Mouse (Mus musculus): ENCODE results near the gene Gm11634. TPM values are rescaled to one million over a fixed set of nuclear protein-coding genes. Genes with fewer than 3 reads are reported as not detected.

The Gm11634 gene
- polyA plus RNA-seq, 1 experiment from 2014 or later = not detected

- DNase-seq (ENCODE audit: low spot score) (peak; percentile 100), ATAC-seq (replicated peaks; ENCODE audit: insufficient number of reproducible peaks, low FRiP score, low TSS enrichment, low read depth) (peak; percentile 78)
- no peaks in the 10 kb centered on the region for H3K36me3 ChIP-seq (replicated peaks; ENCODE audit: control insufficient read depth, insufficient read depth, low read depth, low read length)
- H3K4me3 ChIP-seq (ENCODE audit: low read depth, low read length) = peak within 1 kb of the TSS; percentile 72
- no peaks in the 10 kb centered on the region for H3K27me3 ChIP-seq (ENCODE audit: control insufficient read depth, insufficient read depth, low read length)
- under 1% methylated on average over 43 of the region's 43 CpGs for WGBS
- H3K27ac ChIP-seq (replicated peaks; ENCODE audit: low read depth, low read length) = peak within 1 kb of the TSS; percentile 73
- H3K9ac ChIP-seq (replicated peaks; ENCODE audit: low read length) = peak within 1 kb of the TSS; percentile 78
- no peaks in the 10 kb centered on the region for H3K4me1 ChIP-seq (ENCODE audit: control insufficient read depth, insufficient read depth, low read length)
- peak within 1 kb of the TSS; percentile 72 for H3K4me2 ChIP-seq (ENCODE audit: low read depth, low read length)
- H3K9me3 ChIP-seq (replicated peaks; ENCODE audit: control insufficient read depth, low read length) = no peaks in the 10 kb centered on the region
These were observed 47.1 kb downstream of the Gm11634 start, which contains the start of the genes Brca1 and Nbr1 for GRCm38 (mm10) chr11:101551751-101552475. Gene Brca1 (minus strand): TSS chr11:101551955. Gene Nbr1 (plus strand): TSS chr11:101552149.

- no peaks in the 10 kb centered on the region for H3K27me3 ChIP-seq (ENCODE audit: control insufficient read depth, insufficient read depth, low read length)
- H3K4me3 ChIP-seq (ENCODE audit: low read depth, low read length) = no peak overlapping the region
- ATAC-seq (replicated peaks; ENCODE audit: insufficient number of reproducible peaks, low FRiP score, low TSS enrichment, low read depth) (no peak), DNase-seq (ENCODE audit: low spot score) (no peak)
- no peak overlapping the region for H3K9ac ChIP-seq (replicated peaks; ENCODE audit: low read length)
- no peaks in the 10 kb centered on the region for H3K4me1 ChIP-seq (ENCODE audit: control insufficient read depth, insufficient read depth, low read length)
- no peak overlapping the region for H3K4me2 ChIP-seq (ENCODE audit: low read depth, low read length)
- H3K9me3 ChIP-seq (replicated peaks; ENCODE audit: control insufficient read depth, low read length) = no peaks in the 10 kb centered on the region
- no peak overlapping the region for H3K27ac ChIP-seq (replicated peaks; ENCODE audit: low read depth, low read length)
- no peaks in the 10 kb centered on the region; the same call in 1 of the 2 replicates for H3K36me3 ChIP-seq (replicated peaks; ENCODE audit: control insufficient read depth, insufficient read depth, low read depth, low read length)
These were observed 50.5 kb downstream of the Gm11634 start for GRCm38 (mm10) chr11:101548526-101548925.

- 88% methylated on average over 1 of the region's 1 CpGs for WGBS
These were observed 54.9 kb downstream of the Gm11634 start for GRCm38 (mm10) chr11:101544132-101544531.

More at GRCm38 (mm10) chr11:101544132-101544531, 54.9 kb downstream of the Gm11634 start:
- Histone ChIP-seq H3K27ac (replicated peaks; ENCODE audit: low read depth, low read length) (no peak overlapping the region), H3K4me2 (ENCODE audit: low read depth, low read length) (no peak overlapping the region), H3K4me3 (ENCODE audit: low read depth, low read length) (no peak overlapping the region), H3K36me3 (replicated peaks; ENCODE audit: control insufficient read depth, insufficient read depth, low read depth, low read length) (no peaks in the 10 kb centered on the region; the same call in 1 of the 2 replicates), H3K4me1 (ENCODE audit: control insufficient read depth, insufficient read depth, low read length) (no peaks in the 10 kb centered on the region), H3K9me3 (replicated peaks; ENCODE audit: control insufficient read depth, low read length) (no peaks in the 10 kb centered on the region), H3K9ac (replicated peaks; ENCODE audit: low read length) (no peak overlapping the region), H3K27me3 (ENCODE audit: control insufficient read depth, insufficient read depth, low read length) (no peaks in the 10 kb centered on the region)
- DNase-seq (ENCODE audit: low spot score) = no peak
- ATAC-seq (replicated peaks; ENCODE audit: insufficient number of reproducible peaks, low FRiP score, low TSS enrichment, low read depth) = no peak

Other genes starting within 250 kb of the Gm11634 start
- not detected in 2 replicates for gene G6pc, start 231.7 kb downstream of the Gm11634 start, polyA plus RNA-seq (2014; fragmentation: Nextera tagmentation; extraction: Ambion mirVana)
- gene Aarsd1, start 181.6 kb downstream of the Gm11634 start, polyA plus RNA-seq (2014; fragmentation: Nextera tagmentation; extraction: Ambion mirVana) = 89.6 and 90.9 TPM in 2 replicates
- gene Gm27029, start 174.5 kb downstream of the Gm11634 start, polyA plus RNA-seq (2014; fragmentation: Nextera tagmentation; extraction: Ambion mirVana) = 10.1 and 12.8 TPM in 2 replicates
- 10.4 and 11.8 TPM in 2 replicates for gene Rundc1, start 174.2 kb downstream of the Gm11634 start, polyA plus RNA-seq (2014; fragmentation: Nextera tagmentation; extraction: Ambion mirVana)
- 3.5 and 3.9 TPM in 2 replicates for gene Ptges3l, start 173.9 kb downstream of the Gm11634 start, polyA plus RNA-seq (2014; fragmentation: Nextera tagmentation; extraction: Ambion mirVana)
- gene Rpl27, start 157.0 kb downstream of the Gm11634 start, polyA plus RNA-seq (2014; fragmentation: Nextera tagmentation; extraction: Ambion mirVana) = 432 and 435 TPM in 2 replicates
- gene Ifi35, start 150.8 kb downstream of the Gm11634 start, polyA plus RNA-seq (2014; fragmentation: Nextera tagmentation; extraction: Ambion mirVana) = 2.4 and 2.7 TPM in 2 replicates
- gene Rnd2, start 134.3 kb downstream of the Gm11634 start, polyA plus RNA-seq (2014; fragmentation: Nextera tagmentation; extraction: Ambion mirVana) = 9.4 and 10.2 TPM in 2 replicates
- 20.9 and 24.6 TPM in 2 replicates for gene Vat1, start 133.0 kb downstream of the Gm11634 start, polyA plus RNA-seq (2014; fragmentation: Nextera tagmentation; extraction: Ambion mirVana)
- gene Brca1, start 47.3 kb downstream of the Gm11634 start, polyA plus RNA-seq (2014; fragmentation: Nextera tagmentation; extraction: Ambion mirVana) = 21.4 and 24.7 TPM in 2 replicates
- 69.2 and 74.1 TPM in 2 replicates for gene Nbr1, start 47.1 kb downstream of the Gm11634 start, polyA plus RNA-seq (2014; fragmentation: Nextera tagmentation; extraction: Ambion mirVana)
- gene Tmem106a, start 17.0 kb downstream of the Gm11634 start, polyA plus RNA-seq (2014; fragmentation: Nextera tagmentation; extraction: Ambion mirVana) = 2.0 and 2.4 TPM in 2 replicates
- gene Rdm1, start 27.9 kb upstream of the Gm11634 start, polyA plus RNA-seq (2014; fragmentation: Nextera tagmentation; extraction: Ambion mirVana) = 37.3 and 43.0 TPM in 2 replicates
- gene Arl4d, start 66.3 kb upstream of the Gm11634 start, polyA plus RNA-seq (2014; fragmentation: Nextera tagmentation; extraction: Ambion mirVana) = 2.8 and 4.3 TPM in 2 replicates
- 46.7 and 47.3 TPM in 2 replicates for gene Dhx8, start 133.7 kb upstream of the Gm11634 start, polyA plus RNA-seq (2014; fragmentation: Nextera tagmentation; extraction: Ambion mirVana)
- gene Etv4, start 186.1 kb upstream of the Gm11634 start, polyA plus RNA-seq (2014; fragmentation: Nextera tagmentation; extraction: Ambion mirVana) = 14.5 and 15.1 TPM in 2 replicates

Measured in embryonic facial prominence, embryonic 11.5 days (tissue).